Mouse (Mus musculus): ENCODE results near the gene Fscn3. TPM values are rescaled to one million over a fixed set of nuclear protein-coding genes. Genes with fewer than 3 reads are reported as not detected.

Gene Fscn3
- polyA plus RNA-seq, 1 experiment from 2014 or later = not detected

DNA sequence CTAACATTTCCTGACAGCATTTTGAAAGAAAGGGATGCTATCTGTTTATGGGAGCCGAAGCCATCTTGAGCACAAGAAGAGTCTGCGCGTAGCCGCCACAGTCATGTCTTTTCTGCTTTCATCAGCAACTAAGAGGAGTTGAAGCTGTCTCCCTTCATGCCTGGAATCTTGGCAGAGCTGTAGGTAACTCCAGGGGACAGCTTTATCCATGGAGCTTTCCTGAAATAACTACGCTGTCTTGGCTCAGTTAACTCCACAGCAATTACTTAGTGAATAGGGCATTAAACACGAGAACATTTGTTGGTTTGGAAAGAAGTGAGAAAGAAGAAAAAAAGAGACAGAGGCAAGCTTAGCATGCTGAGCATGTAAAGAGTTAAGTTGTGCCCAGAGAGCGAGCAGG, 20.3 kb downstream of the Fscn3 start:
- Histone ChIP-seq H3K4me3 (ENCODE audit: low read depth, low read length) (no peak overlapping the region), H3K27ac (ENCODE audit: low read depth, low read length) (no peak overlapping the region), H3K9me3 (ENCODE audit: control insufficient read depth, low read length) (no peaks in the 10 kb centered on the region), H3K27me3 (ENCODE audit: control insufficient read depth, insufficient read depth, low read length) (peaks cover 18% of the 10 kb centered on the region), H3K4me2 (ENCODE audit: low read depth) (no peak overlapping the region), H3K4me1 (ENCODE audit: control insufficient read depth, insufficient read depth, low read length) (no peaks in the 10 kb centered on the region), H3K36me3 (ENCODE audit: control insufficient read depth, insufficient read depth, low read length) (no peaks in the 10 kb centered on the region), H3K9ac (ENCODE audit: low read length) (no peak overlapping the region)
- ATAC-seq (ENCODE audit: insufficient read depth, low FRiP score, low TSS enrichment) (no peak), DNase-seq (ENCODE audit: low spot score) (no peak)
- 83% methylated on average over 7 of the region's 7 CpGs for WGBS

DNA sequence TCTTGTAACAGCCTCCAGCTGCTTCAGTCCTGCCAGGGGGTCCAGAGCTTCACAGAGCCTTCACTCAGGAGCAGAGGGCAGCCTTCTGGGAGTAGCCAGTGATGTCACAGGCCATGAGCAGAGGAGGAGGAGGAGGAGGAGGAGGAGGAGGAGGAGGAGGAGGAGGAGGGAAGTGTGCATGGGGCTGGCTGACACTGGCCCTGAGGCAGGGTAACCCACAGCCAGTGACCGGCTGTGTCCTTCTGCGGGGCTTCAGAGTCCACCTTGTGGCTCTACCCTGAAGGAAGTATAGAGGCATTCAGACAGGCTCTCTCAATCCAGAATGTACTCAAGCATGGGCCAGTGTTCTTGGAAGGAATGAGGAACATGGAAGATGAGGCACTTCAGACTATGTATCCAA, 21.7 kb downstream of the Fscn3 start, which contains the start of gene Pax4:
Pax4 (minus strand) TSS at position 101 of the 400 bp plus-strand sequence.
- WGBS = 86% methylated on average over 2 of the region's 2 CpGs
- no peaks in the 10 kb centered on the region for H3K36me3 ChIP-seq (ENCODE audit: control insufficient read depth, insufficient read depth, low read length)
- H3K9ac ChIP-seq (ENCODE audit: low read length) = no peak within 1 kb of the TSS
- DNase-seq (ENCODE audit: low spot score) (no peak), ATAC-seq (ENCODE audit: insufficient read depth, low FRiP score, low TSS enrichment) (no peak)
- H3K27me3 ChIP-seq (ENCODE audit: control insufficient read depth, insufficient read depth, low read length) = peaks cover 18% of the 10 kb centered on the region
- H3K4me2 ChIP-seq (ENCODE audit: low read depth) = no peak within 1 kb of the TSS
- no peaks in the 10 kb centered on the region for H3K4me1 ChIP-seq (ENCODE audit: control insufficient read depth, insufficient read depth, low read length)
- no peak within 1 kb of the TSS for H3K4me3 ChIP-seq (ENCODE audit: low read depth, low read length)
- H3K27ac ChIP-seq (ENCODE audit: low read depth, low read length) = no peak within 1 kb of the TSS
- H3K9me3 ChIP-seq (ENCODE audit: control insufficient read depth, low read length) = no peaks in the 10 kb centered on the region

DNA sequence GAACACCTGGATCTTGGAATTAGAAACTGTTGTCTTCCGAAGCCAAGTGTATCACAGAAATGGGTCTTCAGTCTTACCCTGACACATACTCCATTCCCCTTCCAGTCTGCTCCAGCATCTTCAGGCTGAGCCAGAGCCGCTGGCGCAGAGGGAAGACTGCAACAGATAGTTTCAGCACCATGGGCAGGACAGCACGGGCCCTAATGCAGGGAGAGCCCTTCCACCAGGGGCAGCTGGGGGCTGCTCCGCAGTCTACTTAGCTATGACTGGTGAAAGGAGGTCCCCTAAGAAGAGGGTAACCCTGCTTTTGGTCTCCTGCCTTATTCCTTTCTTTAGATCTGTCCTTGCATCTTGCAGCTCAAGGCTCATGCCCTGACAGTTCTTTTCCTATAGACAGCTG, 22.9 kb downstream of the Fscn3 start:
- 10% methylated on average over 5 of the region's 5 CpGs for WGBS
- ATAC-seq (ENCODE audit: insufficient read depth, low FRiP score, low TSS enrichment) = no peak

DNA sequence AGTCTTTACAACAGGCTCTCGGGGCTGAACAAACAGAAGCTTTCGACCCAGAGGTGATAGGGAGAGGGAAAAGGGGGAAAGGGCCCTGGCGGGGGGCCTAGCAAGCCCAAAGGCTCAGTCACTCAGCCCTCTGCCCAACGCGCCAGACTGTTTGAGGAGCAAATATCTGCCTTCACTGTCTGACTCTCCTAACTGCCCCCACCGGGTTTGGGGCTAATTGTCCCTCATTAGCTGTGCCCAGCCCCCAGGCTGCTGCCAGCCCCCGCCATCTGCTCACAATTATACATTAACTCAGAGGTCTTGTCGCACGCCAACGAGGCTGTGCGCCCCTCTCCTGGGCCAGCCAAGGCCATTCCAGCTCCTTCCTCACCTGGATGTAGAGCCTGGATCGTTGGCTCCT, 23.4 kb downstream of the Fscn3 start:
- H3K36me3 ChIP-seq (ENCODE audit: control insufficient read depth, insufficient read depth, low read length) = no peaks in the 10 kb centered on the region
- peaks cover 18% of the 10 kb centered on the region for H3K27me3 ChIP-seq (ENCODE audit: control insufficient read depth, insufficient read depth, low read length)
- H3K4me3 ChIP-seq (ENCODE audit: low read depth, low read length) = no peak overlapping the region
- WGBS = 0% methylated on average over 12 of the region's 12 CpGs
- DNase-seq (ENCODE audit: low spot score) = no peak
- no peak overlapping the region for H3K27ac ChIP-seq (ENCODE audit: low read depth, low read length)
- no peaks in the 10 kb centered on the region for H3K9me3 ChIP-seq (ENCODE audit: control insufficient read depth, low read length)
- no peak overlapping the region for H3K4me2 ChIP-seq (ENCODE audit: low read depth)
- ATAC-seq (ENCODE audit: insufficient read depth, low FRiP score, low TSS enrichment) = no peak
- no peaks in the 10 kb centered on the region for H3K4me1 ChIP-seq (ENCODE audit: control insufficient read depth, insufficient read depth, low read length)
- no peak overlapping the region for H3K9ac ChIP-seq (ENCODE audit: low read length)

More for the DNA sequence above, 22.9 kb downstream of the Fscn3 start:
- Histone ChIP-seq H3K9ac (ENCODE audit: low read length) (no peak overlapping the region), H3K27ac (ENCODE audit: low read depth, low read length) (no peak overlapping the region), H3K36me3 (ENCODE audit: control insufficient read depth, insufficient read depth, low read length) (no peaks in the 10 kb centered on the region), H3K4me3 (ENCODE audit: low read depth, low read length) (no peak overlapping the region), H3K27me3 (ENCODE audit: control insufficient read depth, insufficient read depth, low read length) (peaks cover 18% of the 10 kb centered on the region), H3K4me1 (ENCODE audit: control insufficient read depth, insufficient read depth, low read length) (no peaks in the 10 kb centered on the region), H3K4me2 (ENCODE audit: low read depth) (no peak overlapping the region), H3K9me3 (ENCODE audit: control insufficient read depth, low read length) (no peaks in the 10 kb centered on the region)
- DNase-seq (ENCODE audit: low spot score) = no peak

DNA sequence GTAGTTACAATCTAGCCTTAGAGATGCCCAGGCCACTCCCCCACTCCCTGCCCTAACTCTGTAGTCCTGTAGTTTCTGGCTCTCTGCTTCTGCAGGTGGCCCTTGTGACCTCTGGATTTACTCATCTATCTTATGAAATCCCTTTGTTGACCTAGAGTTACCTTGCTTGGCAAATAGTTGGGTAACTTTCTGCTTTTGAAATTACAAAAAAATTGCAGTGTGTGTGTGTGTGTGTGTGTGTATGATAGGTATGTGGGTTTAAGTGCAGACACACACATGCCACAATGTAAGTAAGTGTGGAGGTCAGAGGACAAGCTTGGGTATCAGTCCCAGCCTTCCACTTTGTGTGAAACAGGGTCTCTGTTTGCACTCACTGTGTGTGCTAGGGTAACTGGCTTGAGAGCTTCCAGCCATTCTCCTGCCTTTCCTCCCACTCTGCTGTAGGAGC, 31.7 kb downstream of the Fscn3 start:
- Histone ChIP-seq H3K27ac (ENCODE audit: low read depth, low read length) (no peak overlapping the region), H3K9ac (ENCODE audit: low read length) (no peak overlapping the region), H3K27me3 (ENCODE audit: control insufficient read depth, insufficient read depth, low read length) (no peaks in the 10 kb centered on the region), H3K4me2 (ENCODE audit: low read depth) (no peak overlapping the region), H3K9me3 (ENCODE audit: control insufficient read depth, low read length) (no peaks in the 10 kb centered on the region), H3K36me3 (ENCODE audit: control insufficient read depth, insufficient read depth, low read length) (no peaks in the 10 kb centered on the region), H3K4me3 (ENCODE audit: low read depth, low read length) (no peak overlapping the region), H3K4me1 (ENCODE audit: control insufficient read depth, insufficient read depth, low read length) (peaks cover under 1% of the 10 kb centered on the region)
- DNase-seq (ENCODE audit: low spot score) = no peak
- no peak for ATAC-seq (ENCODE audit: insufficient read depth, low FRiP score, low TSS enrichment)

DNA sequence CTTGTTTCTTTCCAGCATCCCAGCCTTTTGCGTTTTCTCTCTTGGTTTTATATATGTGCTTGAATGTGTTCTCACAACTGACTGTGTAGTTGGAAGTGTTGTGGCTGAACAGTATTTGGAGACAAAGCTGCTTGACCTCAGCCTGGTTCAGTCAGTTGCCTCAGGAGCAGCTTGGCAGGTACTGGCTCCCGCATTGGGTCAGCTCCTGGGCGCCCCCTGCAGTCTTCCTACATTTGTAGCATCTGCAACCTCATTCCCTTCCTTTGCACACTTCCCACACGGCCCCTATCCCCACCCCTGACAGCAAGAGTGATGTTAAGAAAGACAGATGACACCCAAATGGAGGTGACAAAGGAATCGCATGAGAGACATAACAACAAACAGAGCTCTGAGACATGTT, 32.9 kb downstream of the Fscn3 start:
- peak; percentile 44 for DNase-seq (ENCODE audit: low spot score)
- Histone ChIP-seq H3K9ac (ENCODE audit: low read length) (no peak overlapping the region), H3K27me3 (ENCODE audit: control insufficient read depth, insufficient read depth, low read length) (no peaks in the 10 kb centered on the region), H3K4me3 (ENCODE audit: low read depth, low read length) (no peak overlapping the region), H3K27ac (ENCODE audit: low read depth, low read length) (no peak overlapping the region), H3K4me2 (ENCODE audit: low read depth) (no peak overlapping the region), H3K4me1 (ENCODE audit: control insufficient read depth, insufficient read depth, low read length) (peaks cover 7% of the 10 kb centered on the region), H3K9me3 (ENCODE audit: control insufficient read depth, low read length) (no peaks in the 10 kb centered on the region), H3K36me3 (ENCODE audit: control insufficient read depth, insufficient read depth, low read length) (no peaks in the 10 kb centered on the region)
- 6% methylated on average over 5 of the region's 5 CpGs for WGBS
- no peak for ATAC-seq (ENCODE audit: insufficient read depth, low FRiP score, low TSS enrichment)

DNA sequence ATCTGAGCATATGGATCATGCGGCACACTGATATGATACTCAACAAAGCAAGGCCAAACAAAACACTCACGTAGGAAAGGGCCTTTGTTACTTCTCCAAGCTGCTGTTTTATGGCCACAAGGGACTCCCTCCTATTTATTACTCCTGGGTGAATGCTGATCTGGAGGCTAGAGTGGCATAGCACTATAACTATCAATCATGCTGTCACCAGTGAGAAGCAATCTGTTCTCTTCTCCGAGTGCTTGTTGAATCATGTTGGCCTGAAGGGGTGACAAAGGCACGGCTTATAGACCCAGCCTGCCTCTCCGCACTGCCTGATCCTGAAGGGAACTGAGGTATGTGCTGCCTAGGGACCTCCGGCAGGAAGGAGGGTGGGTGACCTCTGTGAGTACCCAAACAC, 37.0 kb downstream of the Fscn3 start:
- Histone ChIP-seq H3K4me2 (ENCODE audit: low read depth) (no peak overlapping the region), H3K4me1 (ENCODE audit: control insufficient read depth, insufficient read depth, low read length) (peaks cover 7% of the 10 kb centered on the region), H3K9ac (ENCODE audit: low read length) (no peak overlapping the region), H3K9me3 (ENCODE audit: control insufficient read depth, low read length) (no peaks in the 10 kb centered on the region), H3K36me3 (ENCODE audit: control insufficient read depth, insufficient read depth, low read length) (no peaks in the 10 kb centered on the region), H3K27me3 (ENCODE audit: control insufficient read depth, insufficient read depth, low read length) (no peaks in the 10 kb centered on the region), H3K4me3 (ENCODE audit: low read depth, low read length) (no peak overlapping the region), H3K27ac (ENCODE audit: low read depth, low read length) (peak overlapping the region; percentile 54; the same call in 1 of the 2 replicates)
- WGBS = 10% methylated on average over 6 of the region's 6 CpGs
- peak; percentile 44 for DNase-seq (ENCODE audit: low spot score)
- ATAC-seq (ENCODE audit: insufficient read depth, low FRiP score, low TSS enrichment) = peak; percentile 53

DNA sequence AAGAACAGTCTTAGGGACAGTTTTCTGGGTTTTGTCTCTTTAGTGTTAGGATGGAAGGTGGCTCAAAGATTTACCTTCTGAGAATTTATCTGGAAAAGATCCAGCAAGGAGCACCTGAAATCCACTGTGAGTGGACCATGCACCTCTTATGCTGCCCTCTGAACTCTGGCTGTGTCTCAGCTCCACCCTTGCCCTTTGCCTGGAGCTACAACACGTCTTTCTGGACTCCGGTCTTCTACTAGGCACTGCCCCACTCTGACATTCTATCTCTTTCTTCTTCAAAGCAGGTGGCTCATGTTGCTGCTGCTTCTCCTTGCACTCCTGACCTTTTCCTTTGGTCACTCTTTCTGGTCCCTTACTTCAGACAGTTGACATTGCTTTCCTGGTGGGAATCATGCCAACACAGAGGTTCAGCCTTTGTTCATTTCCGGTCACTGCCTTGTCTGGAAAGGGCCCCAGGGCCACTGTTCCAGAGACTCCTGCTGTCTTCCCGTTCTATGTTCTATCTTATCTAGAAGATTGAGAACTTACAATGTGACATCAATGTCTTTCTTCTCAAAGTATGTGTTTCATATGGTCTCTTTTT, 42.5 kb downstream of the Fscn3 start:
- no peak overlapping the region for H3K4me2 ChIP-seq (ENCODE audit: low read depth)
- H3K27ac ChIP-seq (ENCODE audit: low read depth, low read length) = no peak overlapping the region
- H3K27me3 ChIP-seq (ENCODE audit: control insufficient read depth, insufficient read depth, low read length) = no peaks in the 10 kb centered on the region
- H3K4me1 ChIP-seq (ENCODE audit: control insufficient read depth, insufficient read depth, low read length) = no peaks in the 10 kb centered on the region
- no peak overlapping the region for H3K9ac ChIP-seq (ENCODE audit: low read length)
- no peaks in the 10 kb centered on the region for H3K9me3 ChIP-seq (ENCODE audit: control insufficient read depth, low read length)
- no peaks in the 10 kb centered on the region for H3K36me3 ChIP-seq (ENCODE audit: control insufficient read depth, insufficient read depth, low read length)
- no peak for ATAC-seq (ENCODE audit: insufficient read depth, low FRiP score, low TSS enrichment)
- H3K4me3 ChIP-seq (ENCODE audit: low read depth, low read length) = no peak overlapping the region
- no peak for DNase-seq (ENCODE audit: low spot score)
- 73% methylated on average over 4 of the region's 4 CpGs for WGBS

DNA sequence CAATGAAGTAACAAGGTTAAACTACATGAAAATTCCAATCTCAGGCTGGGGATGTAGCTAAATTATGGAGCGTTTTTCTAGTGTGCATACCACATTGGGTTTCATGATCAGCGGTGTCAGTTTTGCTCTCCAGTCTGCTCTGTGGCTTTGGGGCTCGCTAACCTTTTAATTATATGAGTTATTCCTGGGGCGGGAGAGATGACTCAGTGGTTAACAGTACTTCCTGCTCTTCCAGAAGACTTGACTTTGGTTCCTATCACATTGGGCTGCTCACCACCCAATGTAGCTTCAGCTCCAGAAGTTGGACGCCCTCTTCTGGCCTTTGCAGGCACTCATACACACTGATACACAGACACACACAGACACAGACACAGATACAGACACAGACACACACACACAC, 43.0 kb downstream of the Fscn3 start:
- Histone ChIP-seq H3K9ac (ENCODE audit: low read length) (no peak overlapping the region), H3K4me2 (ENCODE audit: low read depth) (no peak overlapping the region), H3K4me1 (ENCODE audit: control insufficient read depth, insufficient read depth, low read length) (no peaks in the 10 kb centered on the region), H3K9me3 (ENCODE audit: control insufficient read depth, low read length) (no peaks in the 10 kb centered on the region), H3K4me3 (ENCODE audit: low read depth, low read length) (no peak overlapping the region), H3K27ac (ENCODE audit: low read depth, low read length) (no peak overlapping the region), H3K36me3 (ENCODE audit: control insufficient read depth, insufficient read depth, low read length) (no peaks in the 10 kb centered on the region), H3K27me3 (ENCODE audit: control insufficient read depth, insufficient read depth, low read length) (no peaks in the 10 kb centered on the region)
- ATAC-seq (ENCODE audit: insufficient read depth, low FRiP score, low TSS enrichment) = no peak
- WGBS = 87% methylated on average over 5 of the region's 5 CpGs
- DNase-seq (ENCODE audit: low spot score) = no peak
